Mouse (Mus musculus) liver, embryonic 13.5 days (tissue): Measurements from ENCODE around the gene Asb11. TPM values are rescaled to one million over a fixed set of nuclear protein-coding genes. Genes with fewer than 3 reads are reported as not detected.

Source experiments
- ATAC-seq: fragments of 200-750 bp; cut with Nextera tagmentation; 2 replicates; pipeline ENCODE4 v1.8.0; 2017; ENCODE audit warnings: low read depth, mild to moderate bottlenecking, moderate number of reproducible peaks, moderate library complexity
- DNase-seq: peaks from one replicate; pipeline ENCODE4 v3.0.0; 2022
- H3K27ac ChIP-seq: fragments of 300-500 bp; sonication (generic); 2 replicates; pipeline ENCODE4 v1.5.1; 2015; ENCODE audit warnings: moderate library complexity, mild to moderate bottlenecking, inconsistent platforms
- H3K27me3 ChIP-seq: fragments of 300-500 bp; sonication (generic); 2 replicates; pipeline ENCODE4 v1.6.1; 2015; ENCODE audit warnings: mild to moderate bottlenecking, inconsistent platforms
- H3K36me3 ChIP-seq: fragments of 300-500 bp; sonication (generic); 2 replicates; pipeline ENCODE4 v1.6.1; 2015; ENCODE audit warnings: mild to moderate bottlenecking, inconsistent platforms
- H3K4me1 ChIP-seq: fragments of 300-500 bp; sonication (generic); replicated peaks from 2 replicates; pipeline ENCODE4 v1.6.1; 2015; ENCODE audit warnings: inconsistent platforms
- H3K4me2 ChIP-seq: fragments of 300-500 bp; sonication (generic); 2 replicates; pipeline ENCODE4 v1.6.1; 2015; ENCODE audit warnings: inconsistent platforms, mild to moderate bottlenecking, moderate library complexity
- H3K4me3 ChIP-seq: fragments of 300-500 bp; sonication (generic); replicated peaks from 2 replicates; pipeline ENCODE4 v1.5.1; 2015; ENCODE audit warnings: mild to moderate bottlenecking, inconsistent platforms
- H3K9ac ChIP-seq: fragments of 300-500 bp; sonication (generic); 2 replicates; pipeline ENCODE4 v1.6.1; 2015; ENCODE audit warnings: mild to moderate bottlenecking, inconsistent platforms
- H3K9me3 ChIP-seq: fragments of 300-500 bp; sonication (generic); replicated peaks from 2 replicates; pipeline ENCODE4 v1.6.1; 2016; ENCODE audit warnings: inconsistent platforms
- WGBS: fragments of 180-500 bp; shearing (Covaris S2); methylation state at CpG from one replicate; pipeline ENCODE4 v1.1.7; 2015; ENCODE audit not compliant: insufficient replicate concordance; 5-methylcytosine and 5-hydroxymethylcytosine counted together
- polyA plus RNA-seq: library from polyadenylated mRNA; unstranded; fragments of >200 nt; fragmentation: Nextera tagmentation; extraction: Ambion mirVana; gene quantifications from 2 replicates; pipeline ENCODE4 v1.2.1, GENCODE M21; 2015

The Asb11 gene
- polyA plus RNA-seq, 1 experiment from 2014 or later: 0.09 TPM

GRCm38 (mm10) chrX:164420518-164420917, 16.3 kb upstream of the Asb11 start:
- peak overlapping the region; percentile 71 for H3K4me3 ChIP-seq
- no peaks in the 10 kb centered on the region for H3K9me3 ChIP-seq
- ATAC-seq (no peak), DNase-seq (no peak)
- 20% methylated on average over 3 of the region's 3 CpGs for WGBS
- H3K27ac ChIP-seq: peak overlapping the region; percentile 23; the same call in 1 of the 2 replicates
- peak overlapping the region; percentile 74 for H3K4me2 ChIP-seq
- peak overlapping the region; percentile 81 for H3K9ac ChIP-seq
- H3K4me1 ChIP-seq: peaks cover 37% of the 10 kb centered on the region
- H3K27me3 ChIP-seq: no peaks in the 10 kb centered on the region
- H3K36me3 ChIP-seq: peaks cover 18% of the 10 kb centered on the region

DNA sequence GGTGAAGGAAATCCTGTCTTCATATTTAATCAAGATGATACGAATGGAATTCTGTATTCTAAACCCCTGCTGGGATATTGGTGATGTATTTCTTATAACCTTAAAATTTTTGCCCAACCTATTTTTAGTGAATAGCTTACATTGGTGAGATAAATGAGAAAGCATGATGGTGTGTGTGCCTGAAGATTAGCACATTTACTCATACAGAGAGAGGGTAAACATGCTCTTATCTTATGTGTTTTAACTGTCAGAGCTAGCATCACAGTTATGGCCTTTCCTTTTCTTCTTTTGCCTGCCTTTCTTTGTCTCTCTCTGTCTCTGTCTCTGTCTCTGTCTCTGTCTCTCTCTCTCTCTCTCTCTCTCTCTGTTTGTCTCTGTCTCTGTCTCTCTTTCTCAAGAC, 12.0 kb upstream of the Asb11 start:
- peak overlapping the region; percentile 43 for H3K4me2 ChIP-seq
- 32% methylated on average over 1 of the region's 1 CpGs for WGBS

DNA sequence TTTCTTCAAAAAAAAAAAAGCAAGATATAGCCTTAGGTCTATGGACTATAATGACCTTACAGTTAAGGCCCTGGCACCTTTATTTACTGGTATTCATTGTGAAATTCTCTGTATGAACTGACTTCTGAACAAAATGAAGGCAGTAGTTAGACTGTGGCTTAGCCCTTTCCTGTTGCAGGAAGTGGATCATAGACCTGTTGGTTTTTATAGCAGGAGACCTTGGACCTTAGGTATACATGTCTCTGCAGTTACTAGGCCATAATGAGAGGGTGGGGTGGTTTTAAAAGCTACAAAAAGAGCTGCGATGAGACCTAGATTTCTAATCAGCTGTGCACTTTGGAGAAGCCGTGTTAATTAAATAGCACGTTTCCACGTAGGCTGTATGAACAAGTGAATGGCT, 9.5 kb upstream of the Asb11 start:
- Histone ChIP-seq H3K4me3 (no peak overlapping the region), H3K27me3 (no peaks in the 10 kb centered on the region), H3K36me3 (peaks cover 69% of the 10 kb centered on the region), H3K9ac (no peak overlapping the region), H3K27ac (no peak overlapping the region), H3K4me2 (no peak overlapping the region), H3K9me3 (no peaks in the 10 kb centered on the region), H3K4me1 (peaks cover 33% of the 10 kb centered on the region)
- DNase-seq (no peak), ATAC-seq (no peak)
- WGBS: 69% methylated on average over 4 of the region's 4 CpGs

More for the DNA sequence above, 12.0 kb upstream of the Asb11 start:
- Histone ChIP-seq H3K27ac (peak overlapping the region; percentile 75), H3K4me1 (peaks cover 35% of the 10 kb centered on the region), H3K36me3 (peaks cover 47% of the 10 kb centered on the region), H3K9me3 (no peaks in the 10 kb centered on the region), H3K4me3 (peak overlapping the region; percentile 18; the same call in 1 of the 2 replicates), H3K27me3 (no peaks in the 10 kb centered on the region), H3K9ac (peak overlapping the region; percentile 50; the same call in 1 of the 2 replicates)
- peak; percentile 83 for ATAC-seq
- no peak for DNase-seq

DNA sequence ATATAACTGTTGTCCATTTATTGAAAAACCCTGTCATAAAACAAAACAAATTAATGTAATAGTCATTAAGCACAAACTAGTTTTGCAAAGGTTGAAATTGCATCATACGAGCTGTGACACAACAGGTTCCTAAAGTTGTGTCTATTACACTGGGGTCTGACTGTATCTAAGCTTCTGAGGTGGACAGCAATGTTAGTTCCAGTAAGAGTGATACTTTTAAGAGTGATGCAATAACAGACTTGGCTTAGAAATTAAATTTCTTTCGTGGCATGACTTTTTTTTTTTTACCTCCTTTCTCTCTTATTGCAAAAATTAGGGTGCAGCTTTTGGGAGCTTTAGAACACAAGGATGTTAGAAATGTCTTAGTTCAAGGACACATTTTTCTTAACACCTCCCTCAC, 8.6 kb upstream of the Asb11 start:
- Histone ChIP-seq H3K9me3 (no peaks in the 10 kb centered on the region), H3K36me3 (peaks cover 67% of the 10 kb centered on the region), H3K27me3 (no peaks in the 10 kb centered on the region), H3K4me3 (no peak overlapping the region), H3K9ac (no peak overlapping the region), H3K4me2 (no peak overlapping the region), H3K27ac (no peak overlapping the region), H3K4me1 (peaks cover 37% of the 10 kb centered on the region)
- ATAC-seq (no peak), DNase-seq (no peak)
- WGBS: 72% methylated on average over 2 of the region's 2 CpGs

- H3K4me2 ChIP-seq: no peak overlapping the region
- no peak overlapping the region for H3K4me3 ChIP-seq
- H3K27me3 ChIP-seq: no peaks in the 10 kb centered on the region
- peaks cover 67% of the 10 kb centered on the region for H3K36me3 ChIP-seq
- no peak for ATAC-seq
- H3K9ac ChIP-seq: no peak overlapping the region
- H3K4me1 ChIP-seq: peaks cover 19% of the 10 kb centered on the region
- 63% methylated on average over 6 of the region's 6 CpGs for WGBS
- H3K9me3 ChIP-seq: no peaks in the 10 kb centered on the region
- no peak overlapping the region for H3K27ac ChIP-seq
- no peak for DNase-seq
Measured at GRCm38 (mm10) chrX:164430621-164431020, 6.2 kb upstream of the Asb11 start.

GRCm38 (mm10) chrX:164431133-164431532, 5.7 kb upstream of the Asb11 start:
- Histone ChIP-seq H3K27ac (no peak overlapping the region), H3K4me3 (no peak overlapping the region), H3K9me3 (no peaks in the 10 kb centered on the region), H3K4me2 (no peak overlapping the region), H3K27me3 (no peaks in the 10 kb centered on the region), H3K9ac (no peak overlapping the region), H3K36me3 (peaks cover 64% of the 10 kb centered on the region), H3K4me1 (peaks cover 16% of the 10 kb centered on the region)
- WGBS: 74% methylated on average over 2 of the region's 2 CpGs
- DNase-seq (no peak), ATAC-seq (no peak)

- DNase-seq: no peak
- no peak overlapping the region for H3K27ac ChIP-seq
- H3K9ac ChIP-seq: no peak overlapping the region
- no peaks in the 10 kb centered on the region for H3K9me3 ChIP-seq
- H3K36me3 ChIP-seq: peaks cover 64% of the 10 kb centered on the region
- no peak for ATAC-seq
- H3K27me3 ChIP-seq: no peaks in the 10 kb centered on the region
- H3K4me3 ChIP-seq: no peak overlapping the region
- peaks cover 16% of the 10 kb centered on the region for H3K4me1 ChIP-seq
- H3K4me2 ChIP-seq: no peak overlapping the region
- 69% methylated on average over 6 of the region's 6 CpGs for WGBS
Measured at GRCm38 (mm10) chrX:164431541-164431940, 5.3 kb upstream of the Asb11 start.

DNA sequence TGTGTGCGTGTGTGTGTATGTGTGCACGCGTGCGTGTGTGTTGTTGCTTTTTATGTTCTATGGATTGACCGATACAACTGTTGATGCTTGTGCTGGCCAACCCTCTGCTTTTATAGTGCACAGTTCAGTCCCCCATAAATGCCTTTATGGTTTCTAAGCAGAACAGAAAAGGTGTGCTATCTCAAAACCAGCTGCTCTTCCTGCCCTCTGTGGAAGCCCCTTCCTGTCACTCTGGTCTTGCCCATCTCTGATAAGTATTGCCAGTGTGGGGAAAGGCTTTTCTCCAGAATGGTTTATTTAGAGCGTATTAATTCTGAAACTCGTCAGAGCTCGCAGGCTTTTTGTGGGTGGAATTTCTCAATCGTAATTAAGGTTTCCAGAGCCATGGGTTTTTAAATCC, 4.1 kb upstream of the Asb11 start:
- H3K36me3 ChIP-seq: peaks cover 55% of the 10 kb centered on the region
- 59% methylated on average over 9 of the region's 9 CpGs for whole genome bisulfite sequencing
- no peaks in the 10 kb centered on the region for H3K9me3 ChIP-seq
- H3K4me1 ChIP-seq: peaks cover 16% of the 10 kb centered on the region
- ATAC-seq (peak; percentile 47; the same call in 1 of the 2 replicates), DNase-seq (no peak)
- no peak overlapping the region for H3K4me2 ChIP-seq
- no peak overlapping the region for H3K9ac ChIP-seq
- H3K27ac ChIP-seq: no peak overlapping the region
- no peaks in the 10 kb centered on the region for H3K27me3 ChIP-seq
- no peak overlapping the region for H3K4me3 ChIP-seq

DNA sequence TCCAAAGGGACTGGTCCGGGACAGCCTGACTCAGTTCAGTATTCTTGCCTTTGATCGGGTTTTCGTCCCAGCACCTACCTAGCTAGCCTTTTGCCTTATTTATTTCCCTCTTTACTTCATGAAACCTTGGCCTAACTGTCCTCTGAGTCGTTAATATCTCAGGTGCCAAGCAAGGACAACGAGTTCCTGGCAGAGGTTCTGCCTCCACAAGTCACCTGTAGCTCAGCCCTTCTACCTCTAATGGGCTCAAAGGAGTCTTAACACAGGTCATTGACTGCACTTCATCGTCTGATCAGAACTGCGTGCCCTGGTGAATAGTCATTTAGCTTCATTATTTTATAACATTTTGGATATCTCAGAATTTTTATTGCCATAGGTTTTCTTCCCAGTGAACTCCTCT, 2.7 kb downstream of the Asb11 start:
- no peak for ATAC-seq
- no peak overlapping the region for H3K4me3 ChIP-seq
- H3K4me1 ChIP-seq: 0 out of 2 replicates have a peak, but pooled peaks cover 2% of the 10 kb centered on the region
- H3K9me3 ChIP-seq: no peaks in the 10 kb centered on the region
- H3K4me2 ChIP-seq: no peak overlapping the region
- H3K27me3 ChIP-seq: no peaks in the 10 kb centered on the region
- no peak overlapping the region for H3K9ac ChIP-seq
- H3K27ac ChIP-seq: no peak overlapping the region
- DNase-seq: no peak
- H3K36me3 ChIP-seq: peaks cover 2% of the 10 kb centered on the region; the same call in 1 of the 2 replicates
- 69% methylated on average over 7 of the region's 7 CpGs for WGBS

DNA sequence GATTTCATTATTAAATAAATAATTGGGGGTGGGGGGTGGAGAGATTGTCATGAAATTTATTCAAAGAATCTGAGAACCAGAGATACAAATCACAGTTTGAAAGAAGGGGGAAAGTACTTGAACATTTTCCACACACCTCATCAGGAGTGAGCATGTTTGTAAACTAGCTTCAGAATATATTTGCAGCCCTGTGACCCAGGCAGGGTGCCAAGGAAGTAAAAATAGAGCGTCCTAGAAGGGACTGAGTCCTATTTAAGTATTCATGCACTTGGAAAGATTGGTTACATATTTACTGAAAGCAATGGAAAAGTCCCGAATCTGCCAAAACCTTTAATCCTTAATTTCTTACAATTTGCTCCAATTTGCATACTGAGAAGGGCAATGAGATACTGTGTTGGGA, 3.3 kb downstream of the Asb11 start:
- no peak overlapping the region for H3K9ac ChIP-seq
- no peak overlapping the region for H3K4me3 ChIP-seq
- H3K9me3 ChIP-seq: no peaks in the 10 kb centered on the region
- no peaks in the 10 kb centered on the region for H3K27me3 ChIP-seq
- ATAC-seq: no peak
- 0 out of 2 replicates have a peak, but pooled peaks cover 6% of the 10 kb centered on the region for H3K4me1 ChIP-seq
- WGBS: 74% methylated on average over 2 of the region's 2 CpGs
- no peak overlapping the region for H3K4me2 ChIP-seq
- DNase-seq: no peak
- no peaks in the 10 kb centered on the region for H3K36me3 ChIP-seq
- H3K27ac ChIP-seq: no peak overlapping the region

DNA sequence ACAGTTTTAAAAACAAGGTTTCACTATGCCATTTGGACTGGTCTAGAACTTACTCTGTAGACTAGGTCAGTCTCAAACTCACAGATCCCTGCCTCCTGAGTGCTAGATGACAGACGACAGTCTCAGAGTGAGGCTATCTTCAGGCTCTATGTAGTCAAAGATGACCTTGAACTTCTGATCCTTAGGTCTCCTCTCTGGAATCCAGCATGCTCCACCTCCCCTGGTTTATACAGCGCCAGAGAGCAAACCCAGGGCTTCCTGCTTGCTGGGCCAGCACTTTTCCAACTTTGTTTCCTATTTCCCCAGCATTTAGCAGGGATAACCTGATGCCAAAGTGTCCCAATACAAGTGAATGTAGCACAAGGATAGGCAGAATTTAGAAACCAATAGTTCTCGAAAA, 3.9 kb downstream of the Asb11 start:
- Histone ChIP-seq H3K36me3 (no peaks in the 10 kb centered on the region), H3K4me2 (no peak overlapping the region), H3K27ac (no peak overlapping the region), H3K9ac (no peak overlapping the region), H3K4me1 (0 out of 2 replicates have a peak, but pooled peaks cover 6% of the 10 kb centered on the region), H3K27me3 (no peaks in the 10 kb centered on the region), H3K9me3 (no peaks in the 10 kb centered on the region), H3K4me3 (no peak overlapping the region)
- WGBS: 64% methylated on average over 3 of the region's 3 CpGs
- no peak for DNase-seq
- no peak for ATAC-seq

DNA sequence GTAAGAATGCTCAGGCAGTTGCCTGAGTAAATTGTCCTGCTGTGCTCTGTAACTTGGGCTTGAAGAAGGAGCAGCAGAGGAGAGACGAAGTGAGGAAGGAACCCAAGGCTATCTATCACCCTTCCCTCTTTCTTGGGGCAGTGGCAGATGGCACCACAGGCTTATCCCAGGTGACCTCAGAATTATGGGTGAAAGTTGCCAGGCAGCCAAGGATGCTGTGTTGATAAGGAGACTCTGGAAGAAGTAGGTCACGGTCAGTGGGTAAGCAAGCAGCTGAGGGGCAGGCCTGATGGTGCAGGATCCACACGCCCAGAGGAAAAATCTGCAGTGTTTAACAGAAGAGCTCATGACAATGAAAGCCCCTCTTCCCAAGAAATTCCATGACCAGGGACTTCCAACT, 4.5 kb downstream of the Asb11 start:
- no peak overlapping the region for H3K9ac ChIP-seq
- H3K4me2 ChIP-seq: no peak overlapping the region
- H3K36me3 ChIP-seq: no peaks in the 10 kb centered on the region
- H3K4me1 ChIP-seq: peaks cover 10% of the 10 kb centered on the region; the same call in 1 of the 2 replicates
- no peaks in the 10 kb centered on the region for H3K27me3 ChIP-seq
- H3K9me3 ChIP-seq: no peaks in the 10 kb centered on the region
- no peak for ATAC-seq
- 58% methylated on average over 3 of the region's 3 CpGs for WGBS
- no peak overlapping the region for H3K4me3 ChIP-seq
- DNase-seq: no peak
- no peak overlapping the region for H3K27ac ChIP-seq
